Mouse (Mus musculus): ENCODE data around the gene Mturn. TPM values are rescaled to one million over a fixed set of nuclear protein-coding genes. Genes with fewer than 3 reads are reported as not detected.
A peak's percentile ranks its signal among the peaks of the same experiment; 100 is the strongest.

Gene Mturn
- polyA plus RNA-seq, 1 experiment from 2014 or later: 114 TPM

- no peaks in the 10 kb centered on the region for H3K9me3 ChIP-seq (ENCODE audit: control insufficient read depth, low read length)
- DNase-seq: peak; percentile 77
- under 1% methylated on average over 61 of the region's 61 CpGs for WGBS
- peak overlapping the region; percentile 71 for H3K4me2 ChIP-seq (ENCODE audit: low read length)
- H3K27ac ChIP-seq (replicated peaks; ENCODE audit: low read depth, low read length): peak overlapping the region; percentile 75
- peak; percentile 76 for ATAC-seq (ENCODE audit: low FRiP score, low TSS enrichment)
- peaks cover 14% of the 10 kb centered on the region for H3K4me1 ChIP-seq (ENCODE audit: control insufficient read depth, insufficient read depth, low read length)
- H3K9ac ChIP-seq (replicated peaks; ENCODE audit: low read length): peak overlapping the region; percentile 84
- no peaks in the 10 kb centered on the region for H3K36me3 ChIP-seq (ENCODE audit: control insufficient read depth, insufficient read depth, low read length)
- no peaks in the 10 kb centered on the region for H3K27me3 ChIP-seq (ENCODE audit: control insufficient read depth, insufficient read depth, low read length)
- H3K4me3 ChIP-seq (replicated peaks; ENCODE audit: low read depth, low read length): peak overlapping the region; percentile 93
Observed at GRCm38 (mm10) chr6:54681746-54682428, 463 bp downstream of the Mturn start.

GRCm38 (mm10) chr6:54684085-54684484, 2.7 kb downstream of the Mturn start:
- WGBS: 87% methylated on average over 4 of the region's 4 CpGs
- no peak for ATAC-seq (ENCODE audit: low FRiP score, low TSS enrichment)
- Histone ChIP-seq H3K36me3 (ENCODE audit: control insufficient read depth, insufficient read depth, low read length) (peaks cover 4% of the 10 kb centered on the region), H3K9me3 (ENCODE audit: control insufficient read depth, low read length) (no peaks in the 10 kb centered on the region), H3K4me2 (ENCODE audit: low read length) (no peak overlapping the region), H3K4me1 (ENCODE audit: control insufficient read depth, insufficient read depth, low read length) (peaks cover 14% of the 10 kb centered on the region), H3K27me3 (ENCODE audit: control insufficient read depth, insufficient read depth, low read length) (no peaks in the 10 kb centered on the region), H3K9ac (replicated peaks; ENCODE audit: low read length) (no peak overlapping the region), H3K4me3 (replicated peaks; ENCODE audit: low read depth, low read length) (no peak overlapping the region), H3K27ac (replicated peaks; ENCODE audit: low read depth, low read length) (no peak overlapping the region)
- no peak for DNase-seq

- Histone ChIP-seq H3K4me2 (ENCODE audit: low read length) (no peak overlapping the region), H3K4me1 (ENCODE audit: control insufficient read depth, insufficient read depth, low read length) (peaks cover 14% of the 10 kb centered on the region), H3K9ac (replicated peaks; ENCODE audit: low read length) (no peak overlapping the region), H3K36me3 (ENCODE audit: control insufficient read depth, insufficient read depth, low read length) (peaks cover 14% of the 10 kb centered on the region), H3K27me3 (ENCODE audit: control insufficient read depth, insufficient read depth, low read length) (no peaks in the 10 kb centered on the region), H3K27ac (replicated peaks; ENCODE audit: low read depth, low read length) (no peak overlapping the region), H3K4me3 (replicated peaks; ENCODE audit: low read depth, low read length) (no peak overlapping the region), H3K9me3 (ENCODE audit: control insufficient read depth, low read length) (no peaks in the 10 kb centered on the region)
- ATAC-seq (ENCODE audit: low FRiP score, low TSS enrichment): no peak
- DNase-seq: no peak
- 82% methylated on average over 5 of the region's 5 CpGs for WGBS
Observed at GRCm38 (mm10) chr6:54685103-54685502, 3.7 kb downstream of the Mturn start.

GRCm38 (mm10) chr6:54685716-54686395, 4.4 kb downstream of the Mturn start:
- peaks cover 22% of the 10 kb centered on the region for H3K36me3 ChIP-seq (ENCODE audit: control insufficient read depth, insufficient read depth, low read length)
- H3K9me3 ChIP-seq (ENCODE audit: control insufficient read depth, low read length): no peaks in the 10 kb centered on the region
- H3K27ac ChIP-seq (replicated peaks; ENCODE audit: low read depth, low read length): no peak overlapping the region
- DNase-seq (no peak), ATAC-seq (ENCODE audit: low FRiP score, low TSS enrichment) (no peak)
- H3K4me3 ChIP-seq (replicated peaks; ENCODE audit: low read depth, low read length): no peak overlapping the region
- H3K27me3 ChIP-seq (ENCODE audit: control insufficient read depth, insufficient read depth, low read length): no peaks in the 10 kb centered on the region
- peaks cover 12% of the 10 kb centered on the region for H3K4me1 ChIP-seq (ENCODE audit: control insufficient read depth, insufficient read depth, low read length)
- WGBS: 81% methylated on average over 14 of the region's 14 CpGs
- H3K9ac ChIP-seq (replicated peaks; ENCODE audit: low read length): no peak overlapping the region
- H3K4me2 ChIP-seq (ENCODE audit: low read length): no peak overlapping the region

DNA sequence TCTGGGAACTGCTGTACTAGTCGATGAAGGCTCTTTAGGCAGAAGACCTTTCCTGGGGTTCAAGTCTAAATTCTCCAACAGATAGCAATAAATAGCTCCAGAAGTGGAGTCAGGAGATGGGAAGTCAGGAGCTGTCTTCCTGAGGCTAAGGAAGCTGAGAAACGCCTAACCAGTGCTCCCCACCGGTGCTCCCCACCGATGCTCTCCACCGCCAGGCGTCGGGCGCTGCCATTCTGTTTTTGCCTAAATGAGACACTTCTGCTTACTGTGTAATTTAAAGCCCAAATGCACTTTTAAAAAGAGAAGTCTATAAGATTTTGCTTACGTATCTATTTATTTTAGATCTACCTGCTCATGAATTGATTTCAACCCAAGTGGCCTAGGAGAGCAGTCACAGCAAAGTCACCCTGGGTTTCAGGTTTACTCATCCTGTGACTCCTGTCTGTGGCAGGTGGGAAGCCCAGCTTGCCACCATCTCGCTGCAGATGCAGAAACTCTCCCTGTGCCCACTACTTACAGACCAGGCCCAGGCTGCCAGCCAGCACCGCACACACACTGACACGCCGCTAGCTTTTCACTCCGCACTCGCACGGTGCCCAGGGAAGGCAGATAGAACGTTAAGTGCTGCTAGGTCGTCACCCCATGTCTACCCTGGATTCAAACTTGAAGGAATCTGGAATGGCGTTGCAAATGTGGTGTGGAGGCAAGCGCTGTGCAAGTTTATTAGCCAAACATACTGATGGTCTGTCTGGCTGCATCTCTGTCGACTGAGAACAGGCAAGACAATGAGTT, 5.7 kb downstream of the Mturn start:
- Histone ChIP-seq H3K4me2 (ENCODE audit: low read length) (no peak overlapping the region), H3K27me3 (ENCODE audit: control insufficient read depth, insufficient read depth, low read length) (no peaks in the 10 kb centered on the region), H3K27ac (replicated peaks; ENCODE audit: low read depth, low read length) (no peak overlapping the region), H3K4me3 (replicated peaks; ENCODE audit: low read depth, low read length) (no peak overlapping the region), H3K9ac (replicated peaks; ENCODE audit: low read length) (no peak overlapping the region), H3K36me3 (ENCODE audit: control insufficient read depth, insufficient read depth, low read length) (peaks cover 35% of the 10 kb centered on the region), H3K9me3 (ENCODE audit: control insufficient read depth, low read length) (no peaks in the 10 kb centered on the region), H3K4me1 (ENCODE audit: control insufficient read depth, insufficient read depth, low read length) (peaks cover 10% of the 10 kb centered on the region)
- 87% methylated on average over 21 of the region's 21 CpGs for WGBS
- DNase-seq (no peak), ATAC-seq (ENCODE audit: low FRiP score, low TSS enrichment) (no peak)

DNA sequence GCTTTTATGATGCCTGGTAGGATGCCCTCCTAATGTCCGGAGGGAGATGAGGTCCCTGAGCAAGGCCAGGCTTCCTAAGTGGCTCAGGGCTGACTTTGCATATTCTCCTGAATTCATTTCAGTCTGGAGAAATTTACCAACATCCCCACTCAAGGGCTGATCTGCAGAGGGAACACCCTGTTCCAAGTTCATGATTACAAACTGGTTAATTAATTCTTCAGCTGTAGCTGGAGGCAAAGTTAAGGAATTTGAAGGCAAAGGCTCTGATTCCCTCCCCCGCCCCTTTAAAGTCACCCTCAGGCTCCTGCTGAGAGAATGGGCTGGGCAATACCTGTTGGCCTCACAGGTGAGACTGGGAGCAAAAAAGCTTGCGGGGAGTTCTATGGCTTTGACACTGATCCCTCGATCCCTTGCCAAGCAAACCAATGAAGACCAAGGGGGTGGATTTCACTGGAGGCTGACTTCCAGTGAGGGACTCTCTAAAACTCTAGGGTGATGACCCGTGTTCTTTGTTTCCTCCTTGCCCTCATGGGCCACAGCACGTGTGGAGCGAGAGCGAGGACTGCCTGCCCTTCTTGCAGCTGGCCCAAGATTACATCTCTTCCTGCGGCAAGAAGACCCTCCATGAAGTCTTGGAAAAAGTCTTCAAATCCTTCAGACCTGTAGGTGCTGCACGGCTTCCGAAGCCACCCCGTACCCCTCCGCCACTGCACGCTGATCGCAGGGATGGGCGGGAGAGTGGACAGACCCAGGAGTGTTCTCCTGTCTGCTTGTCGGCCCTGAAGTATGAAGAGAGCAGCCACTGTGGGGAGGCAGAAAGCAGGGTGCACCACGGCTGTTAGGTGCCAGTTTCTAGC, 7.3 kb downstream of the Mturn start:
- Histone ChIP-seq H3K9me3 (ENCODE audit: control insufficient read depth, low read length) (no peaks in the 10 kb centered on the region), H3K4me3 (replicated peaks; ENCODE audit: low read depth, low read length) (no peak overlapping the region), H3K4me2 (ENCODE audit: low read length) (no peak overlapping the region), H3K36me3 (ENCODE audit: control insufficient read depth, insufficient read depth, low read length) (peaks cover 46% of the 10 kb centered on the region), H3K4me1 (ENCODE audit: control insufficient read depth, insufficient read depth, low read length) (no peaks in the 10 kb centered on the region), H3K27ac (replicated peaks; ENCODE audit: low read depth, low read length) (no peak overlapping the region), H3K9ac (replicated peaks; ENCODE audit: low read length) (no peak overlapping the region), H3K27me3 (ENCODE audit: control insufficient read depth, insufficient read depth, low read length) (no peaks in the 10 kb centered on the region)
- WGBS: 82% methylated on average over 18 of the region's 18 CpGs
- ATAC-seq (ENCODE audit: low FRiP score, low TSS enrichment) (no peak), DNase-seq (no peak)

- no peak for DNase-seq
- Histone ChIP-seq H3K4me2 (ENCODE audit: low read length) (no peak overlapping the region), H3K4me1 (ENCODE audit: control insufficient read depth, insufficient read depth, low read length) (no peaks in the 10 kb centered on the region), H3K27ac (replicated peaks; ENCODE audit: low read depth, low read length) (no peak overlapping the region), H3K9me3 (ENCODE audit: control insufficient read depth, low read length) (no peaks in the 10 kb centered on the region), H3K4me3 (replicated peaks; ENCODE audit: low read depth, low read length) (no peak overlapping the region), H3K9ac (replicated peaks; ENCODE audit: low read length) (no peak overlapping the region), H3K36me3 (ENCODE audit: control insufficient read depth, insufficient read depth, low read length) (peaks cover 53% of the 10 kb centered on the region), H3K27me3 (ENCODE audit: control insufficient read depth, insufficient read depth, low read length) (no peaks in the 10 kb centered on the region)
- ATAC-seq (ENCODE audit: low FRiP score, low TSS enrichment): no peak
- 88% methylated on average over 7 of the region's 7 CpGs for WGBS
Observed at GRCm38 (mm10) chr6:54689686-54690085, 8.3 kb downstream of the Mturn start.

DNA sequence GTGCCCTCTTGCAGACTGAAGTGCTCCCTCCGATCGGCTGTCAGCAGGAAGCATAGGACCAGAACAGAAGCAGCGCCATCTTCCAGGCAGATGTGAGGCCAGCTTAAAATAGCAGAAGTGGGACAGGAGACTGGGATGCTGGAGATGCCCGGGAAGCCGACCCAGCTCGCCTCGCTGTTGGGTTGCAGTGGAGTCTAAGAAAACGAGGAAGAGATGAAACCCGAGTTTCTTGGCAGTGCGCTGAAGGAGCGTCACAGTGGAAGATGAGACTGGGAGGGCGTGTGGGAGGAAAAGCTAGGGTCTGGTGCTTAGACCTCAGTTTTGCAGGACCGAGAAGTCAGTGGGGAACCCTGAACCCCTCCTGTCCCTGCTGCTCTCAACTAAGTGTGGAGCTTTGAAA, 9.4 kb downstream of the Mturn start:
- ATAC-seq (ENCODE audit: low FRiP score, low TSS enrichment): no peak
- no peak overlapping the region for H3K4me2 ChIP-seq (ENCODE audit: low read length)

More for the DNA sequence above, 9.4 kb downstream of the Mturn start:
- Histone ChIP-seq H3K36me3 (ENCODE audit: control insufficient read depth, insufficient read depth, low read length) (peaks cover 53% of the 10 kb centered on the region), H3K27me3 (ENCODE audit: control insufficient read depth, insufficient read depth, low read length) (no peaks in the 10 kb centered on the region), H3K4me3 (replicated peaks; ENCODE audit: low read depth, low read length) (no peak overlapping the region), H3K4me1 (ENCODE audit: control insufficient read depth, insufficient read depth, low read length) (no peaks in the 10 kb centered on the region), H3K27ac (replicated peaks; ENCODE audit: low read depth, low read length) (no peak overlapping the region), H3K9me3 (ENCODE audit: control insufficient read depth, low read length) (no peaks in the 10 kb centered on the region), H3K9ac (replicated peaks; ENCODE audit: low read length) (no peak overlapping the region)
- DNase-seq: no peak
- WGBS: 84% methylated on average over 13 of the region's 13 CpGs

All from midbrain, embryonic 14.5 days (tissue).